Mouse (Mus musculus) neural tube, embryonic 15.5 days (tissue): ENCODE data around the gene Slitrk2. TPM values are rescaled to one million over a fixed set of nuclear protein-coding genes. Genes with fewer than 3 reads are reported as not detected.

Experiments
- ATAC-seq: fragments of 200-750 bp; cut with Nextera tagmentation; 2 replicates; pipeline ENCODE4 v1.8.0; 2017; ENCODE audit warnings: mild to moderate bottlenecking, moderate TSS enrichment, moderate library complexity; ENCODE audit not compliant: low FRiP score
- H3K27ac ChIP-seq: fragments of 300-500 bp; sonication (generic); replicated peaks from 2 replicates; pipeline ENCODE4 v1.5.1; 2015; ENCODE audit warnings: mild to moderate bottlenecking, inconsistent platforms
- H3K27me3 ChIP-seq: fragments of 300-500 bp; sonication (generic); replicated peaks from 2 replicates; pipeline ENCODE4 v1.6.1; 2015; ENCODE audit warnings: inconsistent platforms
- H3K36me3 ChIP-seq: fragments of 300-500 bp; sonication (generic); 2 replicates; pipeline ENCODE4 v1.6.1; 2015; ENCODE audit warnings: inconsistent platforms
- H3K4me1 ChIP-seq: fragments of 300-500 bp; sonication (generic); 2 replicates; pipeline ENCODE4 v1.6.1; 2015; ENCODE audit warnings: inconsistent platforms
- H3K4me2 ChIP-seq: fragments of 300-500 bp; sonication (generic); 2 replicates; pipeline ENCODE4 v1.6.1; 2015; ENCODE audit warnings: inconsistent platforms, mild to moderate bottlenecking, moderate library complexity
- H3K4me3 ChIP-seq: fragments of 300-500 bp; sonication (generic); replicated peaks from 2 replicates; pipeline ENCODE4 v1.5.1; 2015; ENCODE audit warnings: mild to moderate bottlenecking, inconsistent platforms
- H3K9ac ChIP-seq: fragments of 300-500 bp; sonication (generic); replicated peaks from 2 replicates; pipeline ENCODE4 v1.6.1; 2015; ENCODE audit warnings: mild to moderate bottlenecking, inconsistent platforms
- H3K9me3 ChIP-seq: fragments of 300-500 bp; sonication (generic); replicated peaks from 2 replicates; pipeline ENCODE4 v1.6.1; 2016; ENCODE audit warnings: inconsistent platforms
- WGBS: fragments of 180-500 bp; shearing (Covaris S2); methylation state at CpG from one replicate; pipeline ENCODE4 v1.1.7; 2015; ENCODE audit warnings: mixed read lengths; 5-methylcytosine and 5-hydroxymethylcytosine counted together
- polyA plus RNA-seq: library from polyadenylated mRNA; unstranded; fragments of >200 nt; fragmentation: Nextera tagmentation; extraction: Ambion mirVana; gene quantifications from 2 replicates; pipeline ENCODE4 v1.2.1, GENCODE M21; 2015

Slitrk2 gene
- 12.1 and 14.6 TPM in 2 replicates for polyA plus RNA-seq

- Histone ChIP-seq H3K4me3 (peak within 1 kb of the TSS; percentile 45), H3K4me2 (peak within 1 kb of the TSS; percentile 60), H3K9me3 (no peaks in the 10 kb centered on the region), H3K36me3 (no peaks in the 10 kb centered on the region), H3K27ac (peak within 1 kb of the TSS; percentile 54), H3K4me1 (peaks cover 7% of the 10 kb centered on the region; the same call in 1 of the 2 replicates), H3K27me3 (no peaks in the 10 kb centered on the region), H3K9ac (peak within 1 kb of the TSS; percentile 40)
- ATAC-seq = peak; percentile 76
- WGBS = 10% methylated on average over 25 of the region's 25 CpGs
Measured at GRCm38 (mm10) chrX:66648911-66649620, at the start of gene Slitrk2. Gene Slitrk2, plus strand, starts transcription at chrX:66649318.

GRCm38 (mm10) chrX:66605490-66605889 lies 43.6 kb upstream of the Slitrk2 start:
- H3K4me3 ChIP-seq = no peak overlapping the region
- H3K4me1 ChIP-seq = no peaks in the 10 kb centered on the region
- 92% methylated on average over 3 of the region's 3 CpGs for WGBS
- no peaks in the 10 kb centered on the region for H3K36me3 ChIP-seq
- no peak overlapping the region for H3K27ac ChIP-seq
- no peak for ATAC-seq
- H3K4me2 ChIP-seq = no peak overlapping the region
- no peaks in the 10 kb centered on the region for H3K9me3 ChIP-seq
- H3K27me3 ChIP-seq = no peaks in the 10 kb centered on the region
- H3K9ac ChIP-seq = no peak overlapping the region

GRCm38 (mm10) chrX:66652455-66653144 lies 3.5 kb downstream of the Slitrk2 start:
- peak overlapping the region; percentile 65 for H3K27ac ChIP-seq
- WGBS = 15% methylated on average over 21 of the region's 21 CpGs
- H3K27me3 ChIP-seq = no peaks in the 10 kb centered on the region
- peak overlapping the region; percentile 60 for H3K4me2 ChIP-seq
- peak overlapping the region; percentile 49 for H3K9ac ChIP-seq
- H3K9me3 ChIP-seq = no peaks in the 10 kb centered on the region
- no peaks in the 10 kb centered on the region for H3K36me3 ChIP-seq
- H3K4me3 ChIP-seq = peak overlapping the region; percentile 44
- ATAC-seq = peak; percentile 79
- peaks cover 7% of the 10 kb centered on the region; the same call in 1 of the 2 replicates for H3K4me1 ChIP-seq

GRCm38 (mm10) chrX:66657365-66657764 lies 8.2 kb downstream of the Slitrk2 start:
- Histone ChIP-seq H3K4me2 (no peak overlapping the region), H3K4me1 (0 out of 2 replicates have a peak, but pooled peaks cover 2% of the 10 kb centered on the region), H3K36me3 (no peaks in the 10 kb centered on the region), H3K9ac (no peak overlapping the region), H3K9me3 (no peaks in the 10 kb centered on the region), H3K27ac (no peak overlapping the region), H3K27me3 (no peaks in the 10 kb centered on the region), H3K4me3 (no peak overlapping the region)
- no peak for ATAC-seq
- 33% methylated on average over 2 of the region's 2 CpGs for WGBS

- H3K27ac ChIP-seq = no peak overlapping the region
- no peaks in the 10 kb centered on the region for H3K9me3 ChIP-seq
- ATAC-seq = no peak
- no peaks in the 10 kb centered on the region for H3K4me1 ChIP-seq
- no peaks in the 10 kb centered on the region for H3K27me3 ChIP-seq
- H3K9ac ChIP-seq = no peak overlapping the region
- 89% methylated on average over 4 of the region's 4 CpGs for WGBS
- H3K36me3 ChIP-seq = no peaks in the 10 kb centered on the region
- H3K4me3 ChIP-seq = no peak overlapping the region
- no peak overlapping the region for H3K4me2 ChIP-seq
Measured at GRCm38 (mm10) chrX:66676959-66677358, 27.8 kb downstream of the Slitrk2 start.

GRCm38 (mm10) chrX:66678646-66679045 lies 29.5 kb downstream of the Slitrk2 start:
- Histone ChIP-seq H3K4me2 (no peak overlapping the region), H3K4me3 (no peak overlapping the region), H3K9ac (no peak overlapping the region), H3K9me3 (no peaks in the 10 kb centered on the region), H3K4me1 (no peaks in the 10 kb centered on the region), H3K27ac (no peak overlapping the region), H3K27me3 (no peaks in the 10 kb centered on the region), H3K36me3 (no peaks in the 10 kb centered on the region)
- no peak for ATAC-seq
- WGBS = 29% methylated on average over 7 of the region's 7 CpGs
